Mouse (Mus musculus): Measurements from ENCODE around the gene Pxylp1.
A peak's percentile ranks its signal among the peaks of the same experiment; 100 is the strongest.

Gene Pxylp1

GRCm38 (mm10) chr9:96890266-96890665 lies 2.2 kb downstream of the Pxylp1 start:
- DNase-seq: peak; percentile 84 to 89

GRCm38 (mm10) chr9:96889345-96890021 lies 3.0 kb downstream of the Pxylp1 start:
- DNase-seq: peak; percentile 88 to 93

- peak; percentile 58 to 62 for DNase-seq
Observed at GRCm38 (mm10) chr9:96888742-96889344, 3.6 kb downstream of the Pxylp1 start.

GRCm38 (mm10) chr9:96887954-96888353 lies 4.5 kb downstream of the Pxylp1 start:
- peak; percentile 83 to 90 for DNase-seq

GRCm38 (mm10) chr9:96887492-96887891 lies 5.0 kb downstream of the Pxylp1 start:
- no peak for DNase-seq

GRCm38 (mm10) chr9:96885781-96886180 lies 6.7 kb downstream of the Pxylp1 start:
- peak; percentile 52 to 65 for DNase-seq

GRCm38 (mm10) chr9:96882496-96883265 lies 9.8 kb downstream of the Pxylp1 start:
- peak; percentile 73 to 75 for DNase-seq

- no peak for DNase-seq
Observed at GRCm38 (mm10) chr9:96881901-96882300, 10.6 kb downstream of the Pxylp1 start.

- peak; percentile 81 to 84 for DNase-seq
Observed at GRCm38 (mm10) chr9:96879024-96879423, 13.4 kb downstream of the Pxylp1 start.

- peak in 1 of 2 experiments; percentile 33 for DNase-seq
Observed at GRCm38 (mm10) chr9:96878464-96878863, 14.0 kb downstream of the Pxylp1 start.

- no peak for DNase-seq
Observed at GRCm38 (mm10) chr9:96875704-96876103, 16.8 kb downstream of the Pxylp1 start.

GRCm38 (mm10) chr9:96873082-96873481 lies 19.4 kb downstream of the Pxylp1 start:
- peak; percentile 82 to 88 for DNase-seq

GRCm38 (mm10) chr9:96870104-96870503 lies 22.4 kb downstream of the Pxylp1 start:
- no peak for DNase-seq

- no peak for DNase-seq
Observed at GRCm38 (mm10) chr9:96869542-96869941, 22.9 kb downstream of the Pxylp1 start.

GRCm38 (mm10) chr9:96868546-96868945 lies 23.9 kb downstream of the Pxylp1 start:
- no peak for DNase-seq

GRCm38 (mm10) chr9:96867165-96867564 lies 25.3 kb downstream of the Pxylp1 start:
- peak; percentile 42 to 46 for DNase-seq

GRCm38 (mm10) chr9:96866196-96866595 lies 26.3 kb downstream of the Pxylp1 start:
- DNase-seq: no peak

GRCm38 (mm10) chr9:96865473-96866050 lies 26.9 kb downstream of the Pxylp1 start:
- no peak for DNase-seq

- no peak for DNase-seq
Observed at GRCm38 (mm10) chr9:96863539-96863938, 28.9 kb downstream of the Pxylp1 start.

- no peak for DNase-seq
Observed at GRCm38 (mm10) chr9:96862836-96863235, 29.6 kb downstream of the Pxylp1 start.

GRCm38 (mm10) chr9:96861092-96861487 lies 31.4 kb downstream of the Pxylp1 start:
- no peak for DNase-seq

GRCm38 (mm10) chr9:96860380-96861091 lies 31.9 kb downstream of the Pxylp1 start:
- no peak for DNase-seq

- peak; percentile 38 to 60 for DNase-seq
Observed at GRCm38 (mm10) chr9:96859027-96859426, 33.4 kb downstream of the Pxylp1 start.

Measured in cerebellum, postnatal 10 days (tissue).